Mouse (Mus musculus): Measurements from ENCODE around the gene Tmtc2. TPM values are rescaled to one million over a fixed set of nuclear protein-coding genes. Genes with fewer than 3 reads are reported as not detected.
A peak's percentile ranks its signal among the peaks of the same experiment; 100 is the strongest.
"Not testable (repeated sequence)": the region's sequence is repeated elsewhere in the genome, so short reads cannot be mapped to it uniquely, and the experiment has no call there.

Tmtc2 gene
- polyA plus RNA-seq, 1 experiment from 2014 or later, result 4.2 TPM

DNA sequence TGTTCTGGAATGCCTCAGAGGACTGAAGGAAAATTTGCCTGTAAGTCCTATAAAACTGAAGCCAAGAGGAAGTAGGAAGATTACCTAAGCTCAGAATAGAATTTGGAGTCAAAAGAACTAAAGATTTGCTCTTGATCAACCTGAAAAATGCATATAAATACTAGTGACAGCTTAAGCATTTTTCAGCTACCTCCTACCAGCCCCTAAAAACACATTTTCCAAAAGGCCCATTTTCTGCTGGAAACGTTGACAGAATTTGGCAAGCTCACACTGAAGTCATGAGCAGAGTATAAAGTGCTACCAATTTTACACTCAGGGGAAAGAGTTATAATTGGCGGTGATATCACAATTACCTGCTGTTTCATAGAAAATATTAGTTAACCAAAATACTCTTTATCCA lies 285.8 kb downstream of the Tmtc2 start:
- no peaks in the 10 kb centered on the region for H3K36me3 ChIP-seq (replicated peaks)
- 0 out of 2 replicates have a peak, but pooled peaks cover 4% of the 10 kb centered on the region for H3K4me1 ChIP-seq
- no peak overlapping the region for H3K27ac ChIP-seq
- DNase-seq (ENCODE audit: extremely low spot score, low spot score), result no peak
- H3K9me3 ChIP-seq, result no peaks in the 10 kb centered on the region
- no peak overlapping the region for H3K4me3 ChIP-seq
- 90% methylated on average over 2 of the region's 2 CpGs for WGBS
- H3K27me3 ChIP-seq (ENCODE audit: poor library complexity, severe bottlenecking), result no peaks in the 10 kb centered on the region

GRCm38 (mm10) chr10:105287575-105287974 lies 286.7 kb downstream of the Tmtc2 start:
- H3K4me3 ChIP-seq, result no peak overlapping the region
- H3K27ac ChIP-seq, result no peak overlapping the region
- H3K4me1 ChIP-seq, result 0 out of 2 replicates have a peak, but pooled peaks cover 4% of the 10 kb centered on the region
- WGBS, result 95% methylated on average over 3 of the region's 3 CpGs
- H3K36me3 ChIP-seq (replicated peaks), result no peaks in the 10 kb centered on the region
- no peaks in the 10 kb centered on the region for H3K27me3 ChIP-seq (ENCODE audit: poor library complexity, severe bottlenecking)
- no peaks in the 10 kb centered on the region for H3K9me3 ChIP-seq
- DNase-seq (ENCODE audit: extremely low spot score, low spot score), result no peak

- no peak overlapping the region for H3K4me3 ChIP-seq
- H3K4me1 ChIP-seq, result 0 out of 2 replicates have a peak, but pooled peaks cover 4% of the 10 kb centered on the region
- H3K36me3 ChIP-seq (replicated peaks), result no peaks in the 10 kb centered on the region
- H3K27ac ChIP-seq, result no peak overlapping the region
- H3K9me3 ChIP-seq, result no peaks in the 10 kb centered on the region
- WGBS, result 96% methylated on average over 7 of the region's 7 CpGs
- no peaks in the 10 kb centered on the region for H3K27me3 ChIP-seq (ENCODE audit: poor library complexity, severe bottlenecking)
- DNase-seq (ENCODE audit: extremely low spot score, low spot score), result no peak
These were observed 287.2 kb downstream of the Tmtc2 start for GRCm38 (mm10) chr10:105287064-105287463.

DNA sequence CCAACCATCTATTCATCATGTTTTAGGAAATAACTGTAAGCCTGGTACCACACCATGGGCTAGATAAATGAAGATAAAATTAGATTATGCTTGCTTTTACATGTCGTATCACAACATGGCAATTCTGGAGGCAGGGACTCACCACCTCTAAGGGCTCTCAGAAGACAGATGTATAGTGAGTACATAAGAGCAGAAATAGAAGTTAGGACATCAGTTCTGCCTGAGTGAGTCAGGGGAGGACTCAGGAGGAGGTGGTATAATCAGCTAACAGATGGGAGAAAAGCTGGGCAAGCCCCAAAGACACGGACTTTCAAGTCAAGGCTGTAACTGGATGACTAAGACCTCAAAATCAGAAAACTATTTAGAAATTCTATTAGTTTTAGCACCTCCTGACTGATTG lies 288.0 kb downstream of the Tmtc2 start:
- Histone ChIP-seq H3K4me3 (no peak overlapping the region), H3K9me3 (no peaks in the 10 kb centered on the region), H3K27me3 (ENCODE audit: poor library complexity, severe bottlenecking) (no peaks in the 10 kb centered on the region), H3K27ac (no peak overlapping the region), H3K4me1 (0 out of 2 replicates have a peak, but pooled peaks cover 4% of the 10 kb centered on the region), H3K36me3 (replicated peaks) (no peaks in the 10 kb centered on the region)
- DNase-seq (ENCODE audit: extremely low spot score, low spot score), result no peak
- WGBS, result 76% methylated on average over 2 of the region's 2 CpGs

GRCm38 (mm10) chr10:105284171-105284570 lies 290.1 kb downstream of the Tmtc2 start:
- H3K4me1 ChIP-seq, result 0 out of 2 replicates have a peak, but pooled peaks cover 4% of the 10 kb centered on the region

DNA sequence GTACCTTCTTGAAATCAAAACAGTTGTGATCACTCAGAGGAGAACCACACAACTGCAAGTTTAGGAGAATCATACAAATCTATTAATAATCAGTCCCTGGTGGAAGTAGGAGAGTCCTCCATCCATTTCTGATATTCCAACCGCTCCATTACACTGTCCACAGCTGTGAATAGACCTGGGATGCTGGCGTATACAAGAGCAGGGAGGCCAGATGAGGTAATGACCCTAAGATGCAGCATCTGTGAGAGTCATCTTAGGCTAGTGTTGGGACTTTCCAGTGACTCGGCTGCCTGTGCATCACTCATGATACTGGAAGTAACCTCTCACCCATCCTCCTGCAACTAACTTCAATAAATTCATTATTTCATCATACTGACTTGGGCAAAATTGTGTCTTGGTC lies 293.3 kb downstream of the Tmtc2 start:
- H3K36me3 ChIP-seq (replicated peaks), result no peaks in the 10 kb centered on the region
- H3K9me3 ChIP-seq, result no peaks in the 10 kb centered on the region
- H3K4me3 ChIP-seq, result no peak overlapping the region
- no peaks in the 10 kb centered on the region for H3K27me3 ChIP-seq (ENCODE audit: poor library complexity, severe bottlenecking)
- 0 out of 2 replicates have a peak, but pooled peaks cover 4% of the 10 kb centered on the region for H3K4me1 ChIP-seq
- H3K27ac ChIP-seq, result no peak overlapping the region
- DNase-seq (ENCODE audit: extremely low spot score, low spot score), result no peak
- WGBS, result 84% methylated on average over 3 of the region's 3 CpGs

More at GRCm38 (mm10) chr10:105284171-105284570, 290.1 kb downstream of the Tmtc2 start:
- Histone ChIP-seq H3K36me3 (replicated peaks) (no peaks in the 10 kb centered on the region), H3K9me3 (no peaks in the 10 kb centered on the region), H3K27ac (no peak overlapping the region), H3K27me3 (ENCODE audit: poor library complexity, severe bottlenecking) (no peaks in the 10 kb centered on the region), H3K4me3 (no peak overlapping the region)
- 88% methylated on average over 6 of the region's 6 CpGs for WGBS
- DNase-seq (ENCODE audit: extremely low spot score, low spot score), result no peak

GRCm38 (mm10) chr10:105260053-105260452 lies 314.2 kb downstream of the Tmtc2 start:
- whole genome bisulfite sequencing, result 67% methylated on average over 3 of the region's 3 CpGs
- DNase-seq (ENCODE audit: extremely low spot score, low spot score), result no peak
- Histone ChIP-seq H3K4me1 (no peaks in the 10 kb centered on the region; the same call in 1 of the 2 replicates), H3K27ac (no peak overlapping the region), H3K4me3 (no peak overlapping the region), H3K36me3 (replicated peaks) (no peaks in the 10 kb centered on the region), H3K27me3 (ENCODE audit: poor library complexity, severe bottlenecking) (no peaks in the 10 kb centered on the region), H3K9me3 (no peaks in the 10 kb centered on the region)

- DNase-seq (ENCODE audit: extremely low spot score, low spot score), result peak; percentile 77
- H3K27me3 ChIP-seq (ENCODE audit: poor library complexity, severe bottlenecking); H3K9me3 ChIP-seq; H3K36me3 ChIP-seq (replicated peaks); H3K4me1 ChIP-seq; H3K4me3 ChIP-seq; H3K27ac ChIP-seq: not testable (repeated sequence)
- 85% methylated on average over 22 of the region's 22 CpGs for WGBS
These were observed 336.0 kb downstream of the Tmtc2 start for GRCm38 (mm10) chr10:105238291-105238690.

- Histone ChIP-seq H3K27ac (no peak overlapping the region), H3K27me3 (ENCODE audit: poor library complexity, severe bottlenecking) (no peaks in the 10 kb centered on the region), H3K36me3 (replicated peaks) (no peaks in the 10 kb centered on the region), H3K4me3 (no peak overlapping the region), H3K4me1 (no peaks in the 10 kb centered on the region), H3K9me3 (no peaks in the 10 kb centered on the region)
- no peak for DNase-seq (ENCODE audit: extremely low spot score, low spot score)
- WGBS, result 91% methylated on average over 2 of the region's 2 CpGs
These were observed 341.4 kb downstream of the Tmtc2 start for GRCm38 (mm10) chr10:105232864-105233263.

GRCm38 (mm10) chr10:105230416-105230815 lies 343.8 kb downstream of the Tmtc2 start:
- 78% methylated on average over 7 of the region's 7 CpGs for WGBS
- no peak overlapping the region for H3K4me3 ChIP-seq
- DNase-seq (ENCODE audit: extremely low spot score, low spot score), result no peak
- H3K27me3 ChIP-seq (ENCODE audit: poor library complexity, severe bottlenecking), result no peaks in the 10 kb centered on the region
- no peaks in the 10 kb centered on the region for H3K4me1 ChIP-seq
- H3K27ac ChIP-seq, result no peak overlapping the region
- no peaks in the 10 kb centered on the region for H3K9me3 ChIP-seq
- H3K36me3 ChIP-seq (replicated peaks), result no peaks in the 10 kb centered on the region

GRCm38 (mm10) chr10:105228623-105229022 lies 345.6 kb downstream of the Tmtc2 start:
- Histone ChIP-seq H3K4me3 (no peak overlapping the region), H3K36me3 (replicated peaks) (no peaks in the 10 kb centered on the region), H3K27ac (no peak overlapping the region), H3K27me3 (ENCODE audit: poor library complexity, severe bottlenecking) (no peaks in the 10 kb centered on the region), H3K9me3 (no peaks in the 10 kb centered on the region), H3K4me1 (no peaks in the 10 kb centered on the region)
- WGBS, result 96% methylated on average over 2 of the region's 2 CpGs
- DNase-seq (ENCODE audit: extremely low spot score, low spot score), result no peak

GRCm38 (mm10) chr10:105227631-105228030 lies 346.6 kb downstream of the Tmtc2 start:
- H3K27ac ChIP-seq, result no peak overlapping the region
- H3K4me1 ChIP-seq, result no peaks in the 10 kb centered on the region
- H3K27me3 ChIP-seq (ENCODE audit: poor library complexity, severe bottlenecking), result no peaks in the 10 kb centered on the region
- H3K9me3 ChIP-seq, result no peaks in the 10 kb centered on the region
- 78% methylated on average over 5 of the region's 5 CpGs for WGBS
- no peaks in the 10 kb centered on the region for H3K36me3 ChIP-seq (replicated peaks)
- no peak overlapping the region for H3K4me3 ChIP-seq
- no peak for DNase-seq (ENCODE audit: extremely low spot score, low spot score)

- Histone ChIP-seq H3K27me3 (ENCODE audit: poor library complexity, severe bottlenecking) (no peaks in the 10 kb centered on the region), H3K36me3 (replicated peaks) (no peaks in the 10 kb centered on the region), H3K4me1 (no peaks in the 10 kb centered on the region), H3K4me3 (no peak overlapping the region), H3K9me3 (no peaks in the 10 kb centered on the region), H3K27ac (no peak overlapping the region)
- 90% methylated on average over 6 of the region's 6 CpGs for WGBS
- no peak for DNase-seq (ENCODE audit: extremely low spot score, low spot score)
These were observed 348.5 kb downstream of the Tmtc2 start for GRCm38 (mm10) chr10:105225714-105226113.

GRCm38 (mm10) chr10:105222904-105223303 lies 351.3 kb downstream of the Tmtc2 start:
- H3K27ac ChIP-seq, result no peak overlapping the region
- 89% methylated on average over 5 of the region's 5 CpGs for WGBS
- no peaks in the 10 kb centered on the region for H3K36me3 ChIP-seq (replicated peaks)
- no peak for DNase-seq (ENCODE audit: extremely low spot score, low spot score)
- no peaks in the 10 kb centered on the region for H3K9me3 ChIP-seq
- H3K4me3 ChIP-seq, result no peak overlapping the region
- no peaks in the 10 kb centered on the region for H3K4me1 ChIP-seq
- H3K27me3 ChIP-seq (ENCODE audit: poor library complexity, severe bottlenecking), result no peaks in the 10 kb centered on the region

All from forebrain, embryonic 10.5 days (tissue).